Mouse (Mus musculus) spleen, embryonic (tissue): ENCODE data around the gene Gm16381.
"Not testable (repeated sequence)": the region's sequence is repeated elsewhere in the genome, so short reads cannot be mapped to it uniquely, and the experiment has no call there.

Experiments used
- CTCF ChIA-PET: fragments of 350-600 bp; sonication (Branson Sonifier 250); formaldehyde crosslinking; loops from one replicate; lab custom pipeline; 2022; lab: Charles Lee

Gm16381 gene

GRCm38 (mm10) chr12:87644520-87644919, at the start of gene Gm16381:
TSS of gene Gm16381 (minus strand) at chr12:87644620.
- CTCF ChIA-PET: not testable (repeated sequence)

DNA sequence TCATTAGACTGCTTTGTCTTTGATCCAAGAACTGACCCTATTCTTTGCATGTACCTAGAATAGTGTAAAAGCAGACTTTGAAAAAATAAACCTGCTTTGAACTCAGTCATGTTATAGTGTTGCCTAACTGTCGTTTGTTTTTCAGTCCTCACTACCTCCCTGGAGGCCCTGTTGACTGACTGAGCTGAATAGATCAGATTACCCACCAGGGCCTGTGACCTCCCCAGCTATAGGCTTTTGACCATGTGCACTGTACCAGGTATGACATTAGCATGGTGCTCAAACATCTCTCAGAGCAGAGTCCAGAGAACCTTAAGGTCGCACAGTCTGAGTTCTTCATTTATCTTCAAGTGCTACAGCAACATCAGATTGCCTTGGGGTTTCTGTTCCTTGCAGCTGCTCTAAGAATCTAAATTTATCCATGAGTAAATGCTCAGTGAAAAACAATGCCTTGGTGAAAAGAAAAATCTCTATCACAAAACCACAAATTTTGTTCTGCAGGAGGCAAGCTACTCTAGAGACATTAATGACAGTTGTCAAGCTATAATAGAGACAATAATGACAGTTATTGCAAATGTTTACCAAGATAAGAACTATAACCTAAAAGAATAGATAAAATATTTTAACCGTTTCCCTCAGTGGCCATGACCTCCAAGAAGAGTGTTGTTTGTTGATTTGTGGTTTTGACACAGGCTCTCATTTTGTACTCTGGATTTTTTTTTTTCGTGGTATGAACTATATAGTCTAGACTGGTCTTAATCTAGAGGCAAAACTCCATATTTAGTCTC, 8.7 kb upstream of the Gm16381 start:
- CTCF ChIA-PET: not testable (repeated sequence)

DNA sequence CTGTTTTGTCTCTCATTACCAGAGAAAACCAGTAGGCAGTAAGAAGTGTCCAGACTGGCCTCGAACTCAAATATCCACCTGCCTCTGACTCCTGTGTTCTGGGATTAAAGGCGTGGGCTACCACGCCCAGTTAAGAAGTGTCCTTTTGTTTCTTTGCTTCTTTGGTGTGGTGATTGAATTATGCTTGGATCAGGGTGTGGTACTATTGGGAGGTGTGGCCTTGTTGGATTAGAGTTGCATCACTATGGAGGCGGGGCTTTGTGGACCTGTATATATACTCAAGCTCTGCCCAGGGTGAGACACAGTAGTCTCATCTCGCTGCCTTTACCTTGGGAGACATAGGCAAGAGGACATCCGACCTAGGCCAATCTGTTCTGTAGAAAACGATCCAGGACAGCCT, 25.9 kb downstream of the Gm16381 start, which contains the start of gene Gm4027:
Gene Gm4027, plus strand, starts transcription at position 301 of the 400 bp plus-strand sequence.
- CTCF ChIA-PET: not testable (repeated sequence)

DNA sequence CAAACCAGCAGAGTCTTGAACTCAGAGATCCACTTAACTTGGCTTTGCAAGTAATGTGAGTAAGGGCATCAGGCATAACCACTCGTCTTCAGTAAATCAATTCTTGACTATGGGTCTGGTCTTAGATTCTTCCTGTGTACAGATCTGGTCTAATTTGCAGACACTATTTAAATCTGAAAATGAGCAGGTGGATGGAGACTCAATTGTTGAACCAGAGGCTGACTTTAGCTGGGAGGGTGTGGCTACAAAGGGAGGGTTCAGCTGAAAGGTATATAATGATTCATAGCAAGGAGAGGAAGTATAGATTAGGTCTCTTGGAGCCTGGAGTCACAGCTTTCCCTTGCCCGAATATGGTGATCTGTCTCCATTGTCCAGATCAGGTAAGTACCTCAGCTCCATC, 42.0 kb downstream of the Gm16381 start, which contains the start of gene Oog1:
Gene Oog1, plus strand, starts transcription at position 301 of the 400 bp plus-strand sequence.
- CTCF ChIA-PET: not testable (repeated sequence)

DNA sequence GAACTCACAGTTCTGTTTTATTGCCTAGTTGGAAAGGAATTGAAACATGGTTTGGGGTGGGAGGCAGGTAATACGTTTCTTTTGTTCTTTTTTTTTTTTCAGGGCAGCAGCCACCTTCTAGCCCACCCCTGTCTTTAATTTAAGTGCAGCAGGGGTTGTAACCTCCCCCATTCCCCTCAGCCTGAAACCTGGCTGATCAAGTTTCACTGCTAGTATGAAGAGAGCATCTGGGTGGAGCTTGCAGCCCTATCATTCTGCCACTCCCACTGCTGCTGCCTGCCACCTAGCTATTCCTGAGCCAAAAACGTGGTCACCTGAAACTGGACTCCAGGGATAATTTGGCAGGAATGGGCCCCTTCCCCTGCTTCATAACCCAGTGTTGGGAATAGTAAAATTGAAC, 43.0 kb downstream of the Gm16381 start:
- CTCF ChIA-PET: not testable (repeated sequence)
